Mouse (Mus musculus): ENCODE results near the gene Eftud2. TPM values are rescaled to one million over a fixed set of nuclear protein-coding genes. Genes with fewer than 3 reads are reported as not detected.
A peak's percentile ranks its signal among the peaks of the same experiment; 100 is the strongest.

Eftud2 gene
- total RNA-seq, 1 experiment: 198 TPM

DNA sequence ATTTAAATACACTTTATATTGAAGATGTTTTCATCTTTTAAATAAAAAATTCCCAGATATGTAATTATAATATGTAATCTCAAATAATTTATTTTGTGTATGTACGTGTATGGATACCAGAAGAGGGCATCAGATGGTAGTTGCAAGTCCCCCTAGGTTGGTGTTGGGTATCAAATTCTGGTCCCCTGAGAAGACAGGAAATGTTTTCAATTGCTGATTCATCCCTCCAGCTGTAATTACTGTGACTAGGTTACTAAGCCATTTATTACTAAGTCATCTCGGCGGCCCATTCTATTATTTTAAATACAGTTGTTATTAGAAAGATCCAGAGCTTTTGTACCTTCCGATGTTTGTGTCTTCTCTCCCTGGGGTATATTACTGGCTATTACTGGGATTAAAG is 37.3 kb upstream of the Eftud2 start:
- no peak for DNase-seq (ENCODE audit: low read depth, low spot score)
- Histone ChIP-seq H3K9ac (ENCODE audit: insufficient read depth, low read depth, low read length, poor library complexity, severe bottlenecking) (no peak overlapping the region), H3K4me3 (ENCODE audit: insufficient read depth in 1 of 2, low read depth in 1 of 2, low read length in 2 of 2, poor library complexity in 1 of 2, severe bottlenecking in 1 of 2) (no peak overlapping the region), H3K36me3 (ENCODE audit: control insufficient read depth, insufficient read depth, low read length, poor library complexity, severe bottlenecking) (peaks cover 47% of the 10 kb centered on the region), H3K27ac (ENCODE audit: insufficient read depth, low read depth, low read length, poor library complexity, severe bottlenecking) (no peak overlapping the region), H3K4me1 (ENCODE audit: control insufficient read depth in 2 of 2, insufficient read depth in 2 of 2, low read length in 2 of 2, poor library complexity in 1 of 2) (no peaks in the 10 kb centered on the region; a peak in 1 of 4 replicates), H3K9me3 (ENCODE audit: control insufficient read depth, insufficient read depth, low read depth, low read length) (no peaks in the 10 kb centered on the region)
- in situ Hi-C loops (cut with MboI; ENCODE audit: low sequenced_read_pairs in 2 of 2, unreplicated experiment in 2 of 2): no loop called here
- TF ChIP-seq CHD2 (IDR thresholded peaks at IDR 0.05; ENCODE audit: low read depth, low read length): no peak
- no peak for TF ChIP-seq MAFK (IDR thresholded peaks at IDR 0.05; ENCODE audit: insufficient read depth, low read depth, low read length)
- TF ChIP-seq HCFC1 (IDR thresholded peaks at IDR 0.05; ENCODE audit: borderline replicate concordance, insufficient read depth, low read length): no peak
- TF ChIP-seq ZC3H11A (IDR thresholded peaks at IDR 0.05; ENCODE audit: borderline replicate concordance, low read depth, low read length): no peak
- no peak for TF ChIP-seq ZNF384 (IDR thresholded peaks at IDR 0.05; ENCODE audit: low read depth, low read length)

DNA sequence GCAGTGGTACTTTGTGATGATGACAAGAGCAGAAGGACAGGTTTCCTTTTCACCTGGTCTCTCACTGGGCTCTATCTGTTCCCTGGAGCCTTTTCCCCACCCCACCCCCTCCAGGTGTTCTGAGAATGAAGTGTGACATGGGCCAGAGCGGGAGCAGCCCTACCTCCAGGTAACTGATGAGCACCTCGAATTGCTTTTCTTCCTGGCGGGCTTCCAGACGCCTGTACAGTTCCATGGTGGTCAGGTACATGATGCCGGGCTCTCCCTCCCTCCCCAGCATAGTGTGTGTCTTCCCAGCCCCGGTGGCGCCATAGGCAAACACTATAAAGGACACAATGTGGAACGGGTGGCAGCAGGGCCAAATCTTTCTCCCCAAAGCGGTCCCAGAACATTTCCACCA is 34.6 kb upstream of the Eftud2 start:
- Histone ChIP-seq H3K4me1 (ENCODE audit: control insufficient read depth in 2 of 2, insufficient read depth in 2 of 2, low read length in 2 of 2, poor library complexity in 1 of 2) (no peaks in the 10 kb centered on the region), H3K9me3 (ENCODE audit: control insufficient read depth, insufficient read depth, low read depth, low read length) (no peaks in the 10 kb centered on the region), H3K9ac (ENCODE audit: insufficient read depth, low read depth, low read length, poor library complexity, severe bottlenecking) (no peak overlapping the region), H3K27ac (ENCODE audit: insufficient read depth, low read depth, low read length, poor library complexity, severe bottlenecking) (no peak overlapping the region), H3K36me3 (ENCODE audit: control insufficient read depth, insufficient read depth, low read length, poor library complexity, severe bottlenecking) (peaks cover 57% of the 10 kb centered on the region), H3K4me3 (ENCODE audit: insufficient read depth in 1 of 2, low read depth in 1 of 2, low read length in 2 of 2, poor library complexity in 1 of 2, severe bottlenecking in 1 of 2) (no peak overlapping the region)
- in situ Hi-C loops (cut with MboI; ENCODE audit: low sequenced_read_pairs in 2 of 2, unreplicated experiment in 2 of 2): no loop called here
- no peak for TF ChIP-seq ZNF384 (IDR thresholded peaks at IDR 0.05; ENCODE audit: low read depth, low read length)
- no peak for DNase-seq (ENCODE audit: low read depth, low spot score)

DNA sequence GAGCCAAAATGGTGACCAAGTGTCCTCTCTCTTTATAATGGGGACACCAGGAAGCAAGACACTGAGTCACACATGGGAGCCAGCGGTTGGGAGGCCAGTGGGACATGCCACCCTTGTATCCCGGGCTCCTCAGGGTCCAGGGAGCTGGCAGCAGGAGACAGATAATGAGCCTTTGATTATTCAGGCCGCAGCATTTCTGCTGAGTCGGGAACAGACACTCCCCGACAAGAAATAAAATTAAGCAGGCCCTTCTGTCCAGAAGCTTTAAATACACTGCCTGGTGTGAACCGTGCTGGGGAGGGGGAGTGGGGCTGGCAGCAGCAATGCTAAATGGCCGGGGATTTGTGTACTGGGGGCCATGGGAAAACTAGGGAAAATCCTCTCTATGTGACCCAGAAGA is 30.6 kb upstream of the Eftud2 start:
- no peaks in the 10 kb centered on the region for H3K9me3 ChIP-seq (ENCODE audit: control insufficient read depth, insufficient read depth, low read depth, low read length)
- H3K27ac ChIP-seq (ENCODE audit: insufficient read depth, low read depth, low read length, poor library complexity, severe bottlenecking): no peak overlapping the region
- H3K4me3 ChIP-seq (ENCODE audit: insufficient read depth in 1 of 2, low read depth in 1 of 2, low read length in 2 of 2, poor library complexity in 1 of 2, severe bottlenecking in 1 of 2): no peak overlapping the region
- no peak for DNase-seq (ENCODE audit: low read depth, low spot score)
- TF ChIP-seq MAFK (IDR thresholded peaks at IDR 0.05; ENCODE audit: insufficient read depth, low read depth, low read length): 0 out of 2 replicates have a peak, but pooled peaks have one; percentile 15
- no peak for TF ChIP-seq CHD2 (IDR thresholded peaks at IDR 0.05; ENCODE audit: low read depth, low read length)
- peaks cover 94% of the 10 kb centered on the region for H3K36me3 ChIP-seq (ENCODE audit: control insufficient read depth, insufficient read depth, low read length, poor library complexity, severe bottlenecking)
- H3K9ac ChIP-seq (ENCODE audit: insufficient read depth, low read depth, low read length, poor library complexity, severe bottlenecking): no peak overlapping the region
- no peaks in the 10 kb centered on the region for H3K4me1 ChIP-seq (ENCODE audit: control insufficient read depth in 2 of 2, insufficient read depth in 2 of 2, low read length in 2 of 2, poor library complexity in 1 of 2)
- in situ Hi-C loops (cut with MboI; ENCODE audit: low sequenced_read_pairs in 2 of 2, unreplicated experiment in 2 of 2): no loop called here

DNA sequence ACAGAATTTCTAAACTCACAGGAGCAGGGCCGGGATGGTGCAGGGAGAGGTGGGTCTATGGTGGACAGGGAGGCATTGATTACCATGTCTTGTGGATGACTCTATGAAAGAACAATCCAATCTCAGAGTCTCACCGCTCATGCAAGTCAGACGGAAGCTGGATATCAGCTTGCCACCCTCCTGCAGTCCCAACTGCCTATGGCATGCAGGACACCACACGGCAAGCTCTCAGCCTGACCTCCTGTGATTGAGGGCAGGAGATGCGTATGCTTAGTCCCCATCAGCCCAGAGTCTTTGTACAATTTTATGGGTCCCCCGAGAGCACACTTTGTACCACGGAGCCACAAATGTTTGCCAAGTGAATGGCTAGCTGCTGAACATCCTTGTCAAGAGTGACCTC is 22.9 kb upstream of the Eftud2 start:
- DNase-seq (ENCODE audit: low read depth, low spot score): no peak
- H3K27ac ChIP-seq (ENCODE audit: insufficient read depth, low read depth, low read length, poor library complexity, severe bottlenecking): no peak overlapping the region
- H3K36me3 ChIP-seq (ENCODE audit: control insufficient read depth, insufficient read depth, low read length, poor library complexity, severe bottlenecking): peaks cover 35% of the 10 kb centered on the region
- H3K4me1 ChIP-seq (ENCODE audit: control insufficient read depth in 2 of 2, insufficient read depth in 2 of 2, low read length in 2 of 2, poor library complexity in 1 of 2): no peaks in the 10 kb centered on the region
- TF ChIP-seq HCFC1 (IDR thresholded peaks at IDR 0.05; ENCODE audit: borderline replicate concordance, insufficient read depth, low read length) (no peak), ZC3H11A (IDR thresholded peaks at IDR 0.05; ENCODE audit: borderline replicate concordance, low read depth, low read length) (no peak), ZNF384 (IDR thresholded peaks at IDR 0.05; ENCODE audit: low read depth, low read length) (no peak), MAFK (IDR thresholded peaks at IDR 0.05; ENCODE audit: insufficient read depth, low read depth, low read length) (no peak), CHD2 (IDR thresholded peaks at IDR 0.05; ENCODE audit: low read depth, low read length) (no peak)
- no peaks in the 10 kb centered on the region for H3K9me3 ChIP-seq (ENCODE audit: control insufficient read depth, insufficient read depth, low read depth, low read length)
- no peak overlapping the region for H3K4me3 ChIP-seq (ENCODE audit: insufficient read depth in 1 of 2, low read depth in 1 of 2, low read length in 2 of 2, poor library complexity in 1 of 2, severe bottlenecking in 1 of 2)
- no peak overlapping the region for H3K9ac ChIP-seq (ENCODE audit: insufficient read depth, low read depth, low read length, poor library complexity, severe bottlenecking)
- in situ Hi-C loops (cut with MboI; ENCODE audit: low sequenced_read_pairs in 2 of 2, unreplicated experiment in 2 of 2): no loop called here

DNA sequence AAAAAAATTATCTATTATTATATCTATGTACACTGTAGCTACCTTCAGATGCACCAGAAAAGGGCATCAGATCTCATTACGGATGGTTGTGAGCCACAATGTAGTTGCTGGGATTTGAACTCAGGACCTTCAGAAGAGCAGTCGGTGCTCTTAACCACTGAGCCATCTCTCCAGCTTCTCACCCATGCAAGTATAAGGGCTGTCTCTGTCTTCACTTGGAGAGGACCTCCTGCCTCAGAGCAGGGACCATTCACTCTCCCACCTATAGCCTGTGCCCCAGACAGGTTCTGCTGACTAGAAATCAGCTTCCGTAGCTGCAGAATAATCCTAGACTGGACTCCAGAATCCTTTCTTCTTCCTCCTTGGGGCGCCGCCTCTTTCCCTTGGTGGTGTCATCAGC is 21.3 kb upstream of the Eftud2 start:
- Histone ChIP-seq H3K9me3 (ENCODE audit: control insufficient read depth, insufficient read depth, low read depth, low read length) (no peaks in the 10 kb centered on the region), H3K4me3 (ENCODE audit: insufficient read depth in 1 of 2, low read depth in 1 of 2, low read length in 2 of 2, poor library complexity in 1 of 2, severe bottlenecking in 1 of 2) (no peak overlapping the region), H3K36me3 (ENCODE audit: control insufficient read depth, insufficient read depth, low read length, poor library complexity, severe bottlenecking) (peaks cover 19% of the 10 kb centered on the region), H3K27ac (ENCODE audit: insufficient read depth, low read depth, low read length, poor library complexity, severe bottlenecking) (no peak overlapping the region), H3K4me1 (ENCODE audit: control insufficient read depth in 2 of 2, insufficient read depth in 2 of 2, low read length in 2 of 2, poor library complexity in 1 of 2) (no peaks in the 10 kb centered on the region), H3K9ac (ENCODE audit: insufficient read depth, low read depth, low read length, poor library complexity, severe bottlenecking) (no peak overlapping the region)
- TF ChIP-seq CHD2 (IDR thresholded peaks at IDR 0.05; ENCODE audit: low read depth, low read length): no peak
- no peak for TF ChIP-seq ZC3H11A (IDR thresholded peaks at IDR 0.05; ENCODE audit: borderline replicate concordance, low read depth, low read length)
- TF ChIP-seq ZNF384 (IDR thresholded peaks at IDR 0.05; ENCODE audit: low read depth, low read length): no peak
- TF ChIP-seq MAFK (IDR thresholded peaks at IDR 0.05; ENCODE audit: insufficient read depth, low read depth, low read length): no peak
- TF ChIP-seq HCFC1 (IDR thresholded peaks at IDR 0.05; ENCODE audit: borderline replicate concordance, insufficient read depth, low read length): no peak
- in situ Hi-C loops (cut with MboI; ENCODE audit: low sequenced_read_pairs in 2 of 2, unreplicated experiment in 2 of 2): no loop called here
- DNase-seq (ENCODE audit: low read depth, low spot score): no peak

Measured in ES-E14 (cell line).